Mouse (Mus musculus): ENCODE data around the gene Gm35549.

Gene Gm35549

DNA sequence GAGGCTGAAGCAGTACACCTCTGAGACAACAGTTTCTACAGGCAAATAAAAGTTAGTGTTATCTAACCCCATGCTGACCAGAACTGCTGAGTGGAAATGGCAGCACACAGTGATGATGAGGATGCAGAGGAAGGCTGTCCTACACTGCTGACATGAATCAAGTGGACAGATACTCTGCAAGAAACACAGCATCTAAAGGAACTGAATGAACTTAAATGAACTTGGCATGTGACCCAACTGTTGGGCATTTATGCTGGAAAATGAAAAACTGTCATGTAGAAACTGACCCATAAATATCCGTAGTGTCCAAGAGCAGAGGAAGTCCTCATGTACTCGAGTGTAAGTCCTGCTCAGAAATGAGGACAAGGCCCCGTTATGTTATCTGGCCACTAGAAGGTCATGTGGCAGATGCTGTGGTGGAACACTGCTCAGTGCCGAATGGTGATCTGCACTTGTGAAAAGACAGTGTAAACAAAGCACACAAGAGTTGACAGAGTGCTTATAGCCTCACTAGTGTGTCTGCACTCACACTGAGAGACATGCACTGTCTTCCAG is 13.9 kb downstream of the Gm35549 start:
- no peak for DNase-seq (ENCODE audit: extremely low read depth, low read depth, low spot score)

DNA sequence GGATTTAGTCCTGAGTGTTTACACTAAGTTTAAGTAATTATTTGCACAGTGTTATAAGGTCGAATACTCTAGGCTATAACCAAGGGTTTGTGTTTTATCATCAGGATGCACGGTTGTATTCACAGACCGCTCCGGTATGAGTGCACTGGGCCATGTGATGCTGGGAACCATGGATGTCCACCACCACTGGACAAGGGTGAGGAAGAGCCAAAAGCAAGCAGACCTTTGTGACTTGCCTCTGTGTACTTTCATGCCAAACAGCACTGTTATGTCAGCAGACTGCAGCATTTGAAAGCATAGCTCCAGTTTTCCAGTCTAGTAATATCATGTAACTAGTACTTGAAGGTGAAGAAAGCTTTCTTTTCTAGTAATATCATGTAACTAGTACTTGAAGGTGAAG is 17.1 kb downstream of the Gm35549 start:
- no peak for DNase-seq (ENCODE audit: extremely low read depth, low read depth, low spot score)

DNA sequence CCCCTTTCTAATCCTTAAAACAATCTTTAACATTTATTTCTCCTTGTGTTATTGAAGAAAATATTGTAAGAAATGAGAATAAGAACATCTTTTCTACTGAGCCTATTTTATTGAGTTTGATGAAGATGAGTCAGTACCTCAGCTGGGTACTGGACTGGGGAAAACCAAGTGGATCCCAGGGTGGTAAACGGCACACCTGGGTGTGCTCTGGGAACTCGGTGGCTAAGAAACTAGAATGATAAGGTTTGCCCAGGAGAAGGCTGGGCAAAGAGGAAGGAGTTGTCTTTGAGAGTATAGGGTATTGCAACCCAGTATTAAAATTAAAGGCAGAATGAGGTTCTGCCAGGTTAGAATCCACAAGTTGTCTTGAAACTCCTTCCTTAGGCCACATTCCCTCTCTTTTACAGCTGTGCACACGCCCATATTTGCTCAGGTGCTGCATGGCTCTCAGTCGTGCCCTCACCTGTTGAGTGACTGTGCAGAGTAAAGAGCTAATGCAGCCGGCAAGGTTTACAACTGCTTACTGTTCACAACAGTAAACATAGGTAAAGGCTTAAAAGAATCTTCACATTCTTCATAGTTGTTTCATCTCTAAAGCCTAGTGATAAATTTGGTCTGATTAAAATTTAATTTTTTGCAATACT is 20.3 kb downstream of the Gm35549 start:
- DNase-seq (ENCODE audit: extremely low read depth, low read depth, low spot score): no peak

DNA sequence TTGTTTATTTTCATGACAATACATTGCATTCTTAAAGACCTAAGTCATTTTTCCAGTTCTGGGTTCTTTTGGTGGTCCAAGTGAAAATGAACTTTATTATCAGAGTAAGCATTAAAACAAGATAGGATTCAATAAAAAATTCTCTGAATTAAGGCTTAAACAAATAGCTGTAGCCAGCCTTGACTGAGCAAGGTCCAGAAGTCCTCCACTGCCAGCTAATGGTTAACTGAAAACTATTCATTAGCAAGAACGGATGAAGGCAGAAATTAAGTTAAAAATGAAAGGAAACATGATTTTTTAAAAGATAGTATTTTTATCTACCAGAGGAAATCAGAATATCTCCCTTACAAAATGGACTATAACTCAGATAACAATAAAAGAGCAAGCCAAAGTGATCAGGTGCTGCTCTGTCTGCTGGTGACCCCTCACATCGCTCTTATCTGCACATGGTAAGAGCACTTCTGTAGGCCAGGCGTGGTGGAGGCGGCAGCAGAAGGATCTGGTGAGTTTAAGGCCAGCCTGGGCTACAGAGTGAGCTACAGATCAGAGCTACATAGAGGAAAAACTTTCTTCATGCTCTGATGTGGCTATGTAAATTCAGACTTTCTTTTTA is 28.5 kb downstream of the Gm35549 start:
- no peak for DNase-seq (ENCODE audit: extremely low read depth, low read depth, low spot score)

DNA sequence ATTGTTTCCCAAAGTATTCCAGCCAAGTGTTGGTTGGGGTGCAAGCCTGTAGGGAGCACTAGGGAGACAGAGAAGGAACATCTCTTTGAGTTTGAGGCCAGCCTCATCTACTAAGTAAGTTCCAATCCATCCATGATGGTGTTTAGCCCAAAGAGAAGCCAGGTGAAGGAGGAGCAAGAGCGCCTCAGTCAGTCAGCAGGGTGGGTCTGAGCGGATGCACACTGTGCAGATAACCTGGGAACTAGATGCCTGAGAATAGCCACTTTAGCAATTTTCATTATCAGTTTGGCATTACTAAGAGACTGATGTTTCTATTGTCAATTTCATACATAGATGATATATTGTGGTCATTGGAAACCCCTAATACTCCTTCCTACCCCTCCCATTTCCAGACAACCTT is 29.1 kb downstream of the Gm35549 start:
- no peak for DNase-seq (ENCODE audit: extremely low read depth, low read depth, low spot score)

DNA sequence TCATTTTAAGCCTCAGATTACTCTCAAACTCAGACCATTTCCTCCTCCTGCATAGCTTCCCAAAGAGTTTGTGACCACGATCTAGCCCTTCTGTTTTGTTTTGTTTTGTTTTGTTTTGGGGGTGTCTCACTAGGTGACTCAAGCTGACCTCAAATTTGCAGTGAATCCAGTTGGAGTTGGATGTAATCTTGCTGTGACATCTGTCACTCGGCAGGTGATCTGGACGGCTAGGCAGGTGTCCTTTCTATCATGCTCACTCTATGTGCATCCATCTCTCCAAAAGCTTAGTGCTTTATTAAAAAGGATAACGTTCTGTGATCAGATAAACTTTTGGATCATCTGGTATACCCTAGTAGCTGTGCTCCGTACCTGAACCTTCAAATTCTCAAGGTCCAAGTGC is 31.4 kb downstream of the Gm35549 start:
- DNase-seq (ENCODE audit: extremely low read depth, low read depth, low spot score): no peak

DNA sequence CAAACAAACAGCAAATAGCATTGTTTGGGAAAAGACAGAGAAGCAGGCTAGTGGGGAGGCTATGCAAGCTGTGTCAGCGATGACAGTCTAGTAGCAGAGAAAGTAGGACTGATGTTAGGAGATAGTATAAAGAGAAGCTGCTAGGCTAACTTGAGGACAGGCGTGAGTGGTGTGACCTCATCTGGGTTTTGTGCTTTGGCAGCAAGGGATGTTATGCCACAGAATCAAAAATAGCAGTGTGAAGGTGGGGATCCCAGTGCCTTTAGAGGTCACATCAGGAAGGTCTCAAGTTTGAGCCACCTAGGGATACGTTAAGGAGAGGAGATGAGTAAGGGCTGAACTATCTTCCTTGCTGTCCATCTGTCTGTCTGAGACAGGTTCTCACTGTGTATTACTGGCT is 33.6 kb downstream of the Gm35549 start:
- DNase-seq (ENCODE audit: extremely low read depth, low read depth, low spot score): no peak

DNA sequence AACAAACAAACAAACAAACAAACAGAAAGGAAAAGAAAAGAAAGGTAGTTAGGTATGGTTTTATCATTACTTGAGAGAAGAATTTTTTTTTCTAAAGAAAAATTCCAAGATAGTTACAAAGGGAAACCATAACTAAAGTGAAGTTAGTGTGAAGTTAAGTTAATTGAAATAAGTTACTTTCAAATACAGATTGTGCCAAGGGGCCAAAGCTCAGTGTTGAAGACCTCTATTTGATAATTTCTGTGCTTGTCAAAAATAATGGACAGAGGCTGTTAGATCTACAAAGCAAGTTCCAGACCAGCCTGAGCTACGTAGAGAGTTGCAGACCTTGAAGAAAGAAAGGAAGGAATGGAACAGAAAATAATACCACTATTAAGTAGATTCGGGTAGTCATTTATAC is 36.6 kb downstream of the Gm35549 start:
- DNase-seq (ENCODE audit: extremely low read depth, low read depth, low spot score): no peak

DNA sequence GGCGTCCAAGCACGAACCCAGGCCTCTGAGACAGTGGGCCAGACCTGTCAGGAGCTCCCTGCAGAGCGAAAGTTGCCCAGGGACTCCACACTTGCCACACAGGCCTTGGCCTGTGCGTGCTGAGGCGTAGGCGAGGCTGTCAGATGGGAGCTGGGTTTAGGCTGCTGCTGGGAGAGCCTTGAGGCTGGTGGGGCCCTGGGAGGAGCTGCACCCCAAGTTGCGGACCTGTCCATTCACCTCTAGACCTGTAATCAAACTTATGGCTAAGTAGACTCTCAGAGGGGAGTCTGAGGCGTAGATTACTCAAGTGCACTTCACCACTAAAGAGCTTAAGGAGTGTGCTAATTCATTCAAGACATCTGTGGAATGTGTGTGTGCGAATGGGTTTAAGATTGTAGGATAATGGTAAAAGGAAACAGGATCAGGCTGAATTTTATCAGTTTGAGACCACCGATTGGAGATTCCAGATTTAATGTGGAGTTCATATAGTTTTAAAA is 37.9 kb downstream of the Gm35549 start:
- no peak for DNase-seq (ENCODE audit: extremely low read depth, low read depth, low spot score)

DNA sequence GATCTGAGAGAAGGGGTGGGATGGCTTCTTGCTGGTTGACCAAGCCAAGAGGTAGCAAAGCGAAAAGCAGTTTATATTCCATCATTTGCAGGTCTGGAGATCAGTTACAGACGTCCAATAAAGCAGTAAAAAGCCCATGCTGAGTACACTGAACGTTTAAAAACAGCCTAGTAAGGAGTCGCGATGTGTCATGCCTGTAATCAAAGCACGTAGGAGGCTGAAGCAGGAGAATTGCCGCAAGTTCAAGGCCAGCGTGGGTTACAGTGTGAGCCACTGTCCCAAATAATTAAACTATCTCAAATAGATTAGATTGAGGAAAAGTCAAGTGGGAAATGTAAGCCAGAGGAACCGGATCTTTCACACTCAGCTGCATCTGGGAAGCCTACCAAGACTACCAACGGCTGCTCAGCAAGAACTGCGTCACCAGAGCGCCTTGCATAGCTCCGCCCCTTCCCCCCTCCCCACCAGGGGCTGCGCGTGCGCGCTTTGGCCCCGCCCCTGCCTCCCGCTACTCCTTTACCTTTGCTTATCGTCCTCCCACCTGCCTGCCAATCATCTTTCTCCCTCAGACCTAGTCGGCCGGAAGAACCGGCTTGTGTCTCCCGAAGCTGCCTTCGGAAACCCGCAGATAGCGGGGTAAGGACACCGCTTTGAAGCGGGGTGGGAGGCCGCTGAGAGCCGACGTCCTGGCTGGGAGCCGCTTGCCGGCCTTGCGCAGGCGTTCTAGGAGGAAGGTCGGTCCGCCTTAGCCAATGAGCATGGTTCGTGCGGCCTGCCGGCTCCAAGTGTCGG is 38.6 kb downstream of the Gm35549 start, which contains the start of gene Tcaim:
Gene Tcaim, plus strand, starts transcription at position 487 of the 792 bp plus-strand sequence.
- peak; percentile 61 for DNase-seq (ENCODE audit: extremely low read depth, low read depth, low spot score)

DNA sequence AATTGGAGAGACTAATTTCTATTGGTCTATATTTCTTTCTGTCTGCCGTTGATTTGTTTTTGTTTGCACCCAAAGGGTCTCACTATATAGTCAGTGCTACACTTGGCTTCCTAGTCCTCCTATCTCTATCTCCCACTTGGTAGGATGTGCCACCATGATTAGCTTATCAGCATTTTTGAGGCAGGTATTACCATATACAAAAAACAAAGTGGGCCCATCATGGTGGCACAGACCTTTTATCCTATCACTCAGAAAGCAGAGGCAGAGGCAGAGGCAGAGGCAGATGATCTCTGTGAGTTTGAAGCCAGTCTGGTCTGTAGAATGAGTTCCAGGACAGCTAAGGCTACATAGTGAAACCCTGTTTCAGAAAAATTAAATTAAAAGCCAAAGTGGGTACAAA is 57.3 kb downstream of the Gm35549 start:
- no peak for DNase-seq (ENCODE audit: extremely low read depth, low read depth, low spot score)

DNA sequence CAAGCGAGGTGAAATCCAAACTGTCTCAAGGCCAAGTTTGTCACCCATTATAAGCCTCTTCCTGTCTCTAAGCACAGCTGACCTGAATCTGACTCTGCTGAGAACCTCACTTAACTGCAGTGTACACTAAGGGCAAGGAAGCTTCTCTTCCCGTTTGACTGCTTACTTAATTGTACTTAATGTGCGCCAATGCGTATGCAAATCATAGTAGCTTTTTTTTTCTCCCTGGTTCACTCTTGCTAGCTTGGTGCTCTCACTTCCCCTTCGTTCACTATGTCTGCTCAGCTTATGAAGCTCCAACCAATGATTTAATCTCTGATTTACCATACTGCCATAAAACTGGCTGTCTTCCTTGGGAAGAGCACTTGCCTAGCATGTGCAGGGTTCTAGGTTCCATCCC is 58.6 kb downstream of the Gm35549 start:
- DNase-seq (ENCODE audit: extremely low read depth, low read depth, low spot score): no peak

All from fat pad, adult 2 months (tissue).